Mouse (Mus musculus): ENCODE data around the gene Parvg. TPM values are rescaled to one million over a fixed set of nuclear protein-coding genes. Genes with fewer than 3 reads are reported as not detected.
A peak's percentile ranks its signal among the peaks of the same experiment; 100 is the strongest.

The Parvg gene
- polyA plus RNA-seq, 1 experiment from 2014 or later = 13.4 TPM

DNA sequence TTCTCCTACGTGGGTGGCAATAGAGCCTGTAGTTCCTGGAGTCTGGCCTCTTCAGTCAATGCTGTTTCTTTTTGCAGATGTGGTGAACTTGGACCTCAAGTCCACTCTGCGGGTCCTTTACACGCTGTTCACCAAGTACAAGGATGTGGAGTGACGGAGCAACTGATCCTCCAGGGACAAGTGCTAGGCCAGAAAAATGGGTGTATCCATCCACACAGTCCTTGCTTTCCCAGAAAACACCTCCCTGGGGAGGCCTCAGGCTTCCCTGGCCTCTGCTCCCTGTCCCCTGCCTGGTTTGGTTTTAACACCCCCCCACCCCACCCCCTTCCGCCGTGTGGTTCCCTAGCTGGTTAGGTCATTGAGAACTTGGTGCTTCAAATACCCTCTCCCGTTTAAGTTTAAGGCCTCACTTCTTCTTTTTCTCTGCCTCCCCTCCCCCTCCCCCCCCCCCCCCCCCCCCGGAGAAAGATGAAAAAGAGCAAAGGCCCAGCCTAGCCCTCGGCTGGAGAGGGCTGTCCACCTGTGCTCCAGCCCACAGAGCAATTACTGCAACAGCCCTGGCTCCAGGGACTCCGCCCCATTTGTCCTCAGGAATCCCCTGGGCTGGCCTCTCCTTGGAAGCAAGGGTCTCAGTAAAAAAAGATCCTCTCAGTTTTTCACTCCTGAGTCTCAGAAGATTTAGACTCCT is 10.8 kb upstream of the Parvg start:
- ATAC-seq (peak; percentile 14; the same call in 1 of the 2 replicates), DNase-seq (peak; percentile 60)
- TF ChIP-seq EP300 (IDR thresholded peaks at IDR 0.05; ENCODE audit: low read depth) (no peak), CTCF (IDR thresholded peaks at IDR 0.05; ENCODE audit: low read depth) (no peak)
- Histone ChIP-seq H3K9ac (replicated peaks) (no peak overlapping the region), H3K4me1 (ENCODE audit: insufficient read depth) (peaks cover 40% of the 10 kb centered on the region), H3K4me2 (ENCODE audit: low read depth, low read length) (peak overlapping the region; percentile 30), H3K27ac (ENCODE audit: low read depth) (peak overlapping the region; percentile 74), H3K36me3 (replicated peaks; ENCODE audit: insufficient read depth, low read length) (0 out of 2 replicates have a peak, but pooled peaks cover 4% of the 10 kb centered on the region), H3K9me3 (ENCODE audit: low read length) (no peaks in the 10 kb centered on the region), H3K4me3 (ENCODE audit: low read depth, low read length) (no peak overlapping the region), H3K27me3 (ENCODE audit: insufficient read depth, low read length) (no peaks in the 10 kb centered on the region)
- WGBS (ENCODE audit: insufficient replicate concordance) = 46% methylated on average over 9 of the region's 10 CpGs

DNA sequence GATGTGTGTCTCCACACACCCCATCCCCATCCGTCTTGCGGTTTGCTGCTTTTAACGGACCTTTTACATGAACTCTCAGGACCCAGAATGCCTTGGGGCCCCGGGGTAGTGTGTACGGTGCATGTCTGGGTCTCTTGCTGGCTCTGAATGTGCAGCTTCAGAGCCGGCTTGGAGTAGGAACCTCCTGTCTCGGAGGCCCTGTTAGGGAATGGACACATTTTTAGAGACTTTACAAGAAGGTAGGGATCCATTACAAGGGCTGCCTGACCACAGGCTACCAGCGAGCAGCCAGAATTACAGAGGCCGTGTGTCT is 10.3 kb upstream of the Parvg start:
- H3K27ac ChIP-seq (ENCODE audit: low read depth) = peak overlapping the region; percentile 74
- no peaks in the 10 kb centered on the region for H3K27me3 ChIP-seq (ENCODE audit: insufficient read depth, low read length)
- 0 out of 2 replicates have a peak, but pooled peaks cover 4% of the 10 kb centered on the region for H3K36me3 ChIP-seq (replicated peaks; ENCODE audit: insufficient read depth, low read length)
- no peak overlapping the region for H3K4me3 ChIP-seq (ENCODE audit: low read depth, low read length)
- 24% methylated on average over 9 of the region's 9 CpGs for whole genome bisulfite sequencing (ENCODE audit: insufficient replicate concordance)
- peak; percentile 49 for ATAC-seq
- H3K9me3 ChIP-seq (ENCODE audit: low read length) = no peaks in the 10 kb centered on the region
- H3K4me1 ChIP-seq (ENCODE audit: insufficient read depth) = peaks cover 40% of the 10 kb centered on the region
- peak overlapping the region; percentile 30 for H3K4me2 ChIP-seq (ENCODE audit: low read depth, low read length)
- 0 out of 2 replicates have a peak overlapping the region, but pooled peaks have one; percentile 30 for H3K9ac ChIP-seq (replicated peaks)
- TF ChIP-seq CTCF (IDR thresholded peaks at IDR 0.05; ENCODE audit: low read depth) (no peak), EP300 (IDR thresholded peaks at IDR 0.05; ENCODE audit: low read depth) (no peak)
- DNase-seq = no peak

DNA sequence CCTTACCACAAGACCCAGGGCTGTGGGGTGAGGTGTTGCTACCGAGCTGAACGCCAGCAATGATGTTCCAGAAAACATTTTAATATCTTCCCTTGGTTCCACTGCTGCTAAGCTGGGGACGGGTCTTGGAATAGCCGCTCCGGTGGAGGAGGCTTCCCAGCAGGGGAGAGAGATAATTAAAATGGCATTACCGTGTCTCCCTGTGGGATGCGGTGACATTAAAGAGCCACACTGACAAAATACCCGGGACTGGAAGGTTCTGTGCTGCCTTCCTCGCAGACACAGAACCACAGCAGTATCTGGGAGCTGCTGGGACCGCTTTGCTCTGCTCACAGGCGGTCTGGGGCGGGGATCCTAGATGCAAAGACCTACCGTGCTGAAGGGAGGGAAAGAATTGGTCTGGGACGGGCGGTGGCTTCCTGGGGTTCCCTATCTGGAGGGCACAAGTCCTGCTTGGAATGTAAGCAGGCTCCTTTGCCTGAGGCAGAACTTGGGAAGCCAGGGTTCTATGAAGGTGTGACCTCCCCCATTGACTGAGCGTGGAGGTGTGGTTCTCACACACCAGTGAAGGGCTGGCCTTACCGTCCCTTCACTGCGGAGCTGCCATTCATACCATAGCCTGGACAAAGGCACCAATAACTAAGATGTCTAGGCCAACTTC is 9.3 kb upstream of the Parvg start:
- Histone ChIP-seq H3K4me2 (ENCODE audit: low read depth, low read length) (peak overlapping the region; percentile 28; the same call in 1 of the 2 replicates), H3K36me3 (replicated peaks; ENCODE audit: insufficient read depth, low read length) (0 out of 2 replicates have a peak, but pooled peaks cover 4% of the 10 kb centered on the region), H3K27ac (ENCODE audit: low read depth) (peak overlapping the region; percentile 74), H3K27me3 (ENCODE audit: insufficient read depth, low read length) (no peaks in the 10 kb centered on the region), H3K9ac (replicated peaks) (no peak overlapping the region; the same call in 1 of the 2 replicates), H3K4me3 (ENCODE audit: low read depth, low read length) (no peak overlapping the region), H3K4me1 (ENCODE audit: insufficient read depth) (peaks cover 40% of the 10 kb centered on the region), H3K9me3 (ENCODE audit: low read length) (no peaks in the 10 kb centered on the region)
- DNase-seq = no peak
- 56% methylated on average over 18 of the region's 18 CpGs for WGBS (ENCODE audit: insufficient replicate concordance)
- ATAC-seq = no peak
- TF ChIP-seq CTCF (IDR thresholded peaks at IDR 0.05; ENCODE audit: low read depth) = no peak
- TF ChIP-seq EP300 (IDR thresholded peaks at IDR 0.05; ENCODE audit: low read depth) = no peak

DNA sequence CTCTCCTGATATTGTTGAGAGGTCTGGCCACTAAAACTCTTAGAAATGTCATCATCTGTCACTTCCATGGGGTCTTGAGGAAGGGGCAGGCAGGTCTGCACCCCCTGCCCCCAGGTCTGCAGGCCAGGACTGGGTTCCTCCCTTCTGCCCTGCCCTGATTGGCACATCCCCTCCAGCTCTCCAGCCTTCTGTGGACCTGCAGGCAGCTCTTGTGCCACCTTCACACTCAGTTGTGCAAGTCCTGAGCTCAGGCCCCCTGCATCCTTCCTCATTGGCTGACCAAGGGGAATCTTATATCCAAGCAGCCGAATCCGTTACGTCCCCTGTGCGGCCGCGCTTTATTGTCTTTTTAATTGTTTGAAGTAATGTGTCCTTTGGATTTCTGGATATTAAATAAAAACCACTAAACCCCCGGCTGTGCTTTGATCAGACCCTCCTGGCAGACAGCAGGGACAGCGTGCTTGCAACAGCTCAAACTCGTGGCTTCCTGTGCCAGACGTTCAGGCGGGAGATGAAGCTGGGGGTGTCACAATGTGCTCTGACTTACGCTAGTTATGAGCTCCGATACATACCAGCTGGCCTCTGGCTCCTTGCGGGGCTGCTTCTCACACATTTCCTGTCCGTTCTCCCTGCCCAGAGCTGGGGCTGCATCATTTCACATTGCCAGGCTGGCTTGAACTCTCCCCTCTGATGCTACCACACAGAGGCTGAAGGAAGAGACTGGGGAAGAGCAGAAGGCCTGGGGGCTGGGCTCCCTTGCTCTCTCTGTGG is 8.4 kb upstream of the Parvg start:
- H3K4me1 ChIP-seq (ENCODE audit: insufficient read depth) = peaks cover 40% of the 10 kb centered on the region
- H3K4me3 ChIP-seq (ENCODE audit: low read depth, low read length) = no peak overlapping the region
- TF ChIP-seq CTCF (IDR thresholded peaks at IDR 0.05; ENCODE audit: low read depth) (no peak), EP300 (IDR thresholded peaks at IDR 0.05; ENCODE audit: low read depth) (no peak)
- no peak overlapping the region for H3K9ac ChIP-seq (replicated peaks)
- no peaks in the 10 kb centered on the region for H3K27me3 ChIP-seq (ENCODE audit: insufficient read depth, low read length)
- ATAC-seq (peak; percentile 26; the same call in 1 of the 2 replicates), DNase-seq (peak; percentile 58)
- H3K27ac ChIP-seq (ENCODE audit: low read depth) = peak overlapping the region; percentile 74
- H3K9me3 ChIP-seq (ENCODE audit: low read length) = no peaks in the 10 kb centered on the region
- peak overlapping the region; percentile 28; the same call in 1 of the 2 replicates for H3K4me2 ChIP-seq (ENCODE audit: low read depth, low read length)
- WGBS (ENCODE audit: insufficient replicate concordance) = 56% methylated on average over 15 of the region's 15 CpGs
- H3K36me3 ChIP-seq (replicated peaks; ENCODE audit: insufficient read depth, low read length) = 0 out of 2 replicates have a peak, but pooled peaks cover 4% of the 10 kb centered on the region

DNA sequence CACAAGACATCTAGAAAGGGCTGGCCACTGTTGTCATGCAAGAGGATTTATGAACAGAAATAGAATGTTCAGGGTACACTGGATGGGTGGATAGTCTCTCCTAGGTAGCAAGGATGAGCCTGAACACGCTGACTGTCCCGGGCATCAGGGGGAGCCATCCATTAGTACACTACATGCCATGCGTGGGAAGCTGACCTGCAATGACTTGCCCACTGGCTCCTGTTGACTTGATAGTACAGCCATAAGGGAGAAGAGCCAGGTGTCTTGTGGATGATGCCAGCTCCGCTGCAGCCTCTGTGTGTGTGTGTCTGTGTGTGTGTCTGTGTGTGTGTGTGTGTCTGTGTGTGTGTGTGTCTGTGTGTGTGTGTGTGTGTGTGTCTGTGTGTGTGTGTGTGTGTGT is 4.4 kb upstream of the Parvg start:
- H3K9ac ChIP-seq (replicated peaks) = no peak overlapping the region
- H3K4me3 ChIP-seq (ENCODE audit: low read depth, low read length) = no peak overlapping the region
- WGBS (ENCODE audit: insufficient replicate concordance) = 83% methylated on average over 4 of the region's 4 CpGs
- H3K36me3 ChIP-seq (replicated peaks; ENCODE audit: insufficient read depth, low read length) = no peaks in the 10 kb centered on the region
- no peaks in the 10 kb centered on the region for H3K9me3 ChIP-seq (ENCODE audit: low read length)
- peaks cover 14% of the 10 kb centered on the region for H3K4me1 ChIP-seq (ENCODE audit: insufficient read depth)
- H3K27me3 ChIP-seq (ENCODE audit: insufficient read depth, low read length) = no peaks in the 10 kb centered on the region
- TF ChIP-seq EP300 (IDR thresholded peaks at IDR 0.05; ENCODE audit: low read depth) (no peak), CTCF (IDR thresholded peaks at IDR 0.05; ENCODE audit: low read depth) (no peak)
- no peak overlapping the region for H3K27ac ChIP-seq (ENCODE audit: low read depth)
- no peak overlapping the region for H3K4me2 ChIP-seq (ENCODE audit: low read depth, low read length)
- ATAC-seq = no peak
- no peak for DNase-seq
